Mouse (Mus musculus) hindbrain, embryonic 12.5 days (tissue): Measurements from ENCODE around the gene Adat3. TPM values are rescaled to one million over a fixed set of nuclear protein-coding genes. Genes with fewer than 3 reads are reported as not detected.

Experiments used
- ATAC-seq: fragments of 200-750 bp; cut with Nextera tagmentation; 2 replicates; pipeline ENCODE4 v1.8.0; 2017; ENCODE audit warnings: moderate TSS enrichment; ENCODE audit not compliant: low FRiP score
- H3K27ac ChIP-seq: fragments of 300-500 bp; sonication (generic); 2 replicates; pipeline ENCODE4 v1.5.1; 2016; ENCODE audit warnings: mild to moderate bottlenecking
- H3K27me3 ChIP-seq: fragments of 300-500 bp; sonication (generic); 2 replicates; pipeline ENCODE4 v1.6.1; 2016; ENCODE audit warnings: mild to moderate bottlenecking
- H3K36me3 ChIP-seq: fragments of 300-500 bp; sonication (generic); 2 replicates; pipeline ENCODE4 v1.6.1; 2016; ENCODE audit warnings: mild to moderate bottlenecking
- H3K4me1 ChIP-seq: fragments of 300-500 bp; sonication (generic); 2 replicates; pipeline ENCODE4 v1.6.1; 2016
- H3K4me2 ChIP-seq: fragments of 300-500 bp; sonication (generic); replicated peaks from 2 replicates; pipeline ENCODE4 v1.6.1; 2016; ENCODE audit warnings: mild to moderate bottlenecking
- H3K4me3 ChIP-seq: fragments of 300-500 bp; sonication (generic); 2 replicates; pipeline ENCODE4 v1.5.1; 2016; ENCODE audit warnings: mild to moderate bottlenecking
- H3K9ac ChIP-seq: fragments of 300-500 bp; sonication (generic); 2 replicates; pipeline ENCODE4 v1.6.1; 2016; ENCODE audit warnings: mild to moderate bottlenecking, moderate library complexity
- H3K9me3 ChIP-seq: fragments of 300-500 bp; sonication (generic); replicated peaks from 2 replicates; pipeline ENCODE4 v1.6.1; 2016; ENCODE audit warnings: mild to moderate bottlenecking
- WGBS: fragments of 180-500 bp; shearing (Covaris S2); methylation state at CpG from one replicate; pipeline ENCODE4 v1.1.7; 2016; 5-methylcytosine and 5-hydroxymethylcytosine counted together
- polyA plus RNA-seq: library from polyadenylated mRNA; unstranded; fragments of >200 nt; fragmentation: Nextera tagmentation; extraction: Ambion mirVana; gene quantifications from 2 replicates; pipeline ENCODE4 v1.2.1, GENCODE M21; 2016

The Adat3 gene
- polyA plus RNA-seq: 4.8 and 5.5 TPM in 2 replicates

GRCm38 (mm10) chr10:80602698-80603325 lies at the start of gene Adat3, which contains the start of gene Scamp4:
Adat3 (plus strand) TSS chr10:80602880.
Scamp4 (plus strand) TSS chr10:80602872.
- Histone ChIP-seq H3K4me3 (peak within 1 kb of the TSS; percentile 60), H3K36me3 (peaks cover 17% of the 10 kb centered on the region), H3K9me3 (no peaks in the 10 kb centered on the region), H3K4me2 (peak within 1 kb of the TSS; percentile 95), H3K9ac (peak within 1 kb of the TSS; percentile 71), H3K27ac (peak within 1 kb of the TSS; percentile 82), H3K4me1 (peaks cover 20% of the 10 kb centered on the region), H3K27me3 (no peaks in the 10 kb centered on the region)
- ATAC-seq: peak; percentile 95
- WGBS: under 1% methylated on average over 54 of the region's 54 CpGs

GRCm38 (mm10) chr10:80553575-80553974 lies 49.1 kb upstream of the Adat3 start:
- Histone ChIP-seq H3K4me3 (no peak overlapping the region), H3K36me3 (peaks cover 22% of the 10 kb centered on the region), H3K27me3 (no peaks in the 10 kb centered on the region), H3K27ac (no peak overlapping the region), H3K4me2 (no peak overlapping the region), H3K4me1 (peaks cover 16% of the 10 kb centered on the region), H3K9me3 (no peaks in the 10 kb centered on the region), H3K9ac (no peak overlapping the region)
- no peak for ATAC-seq
- WGBS: 92% methylated on average over 8 of the region's 8 CpGs

- no peak overlapping the region for H3K4me2 ChIP-seq
- H3K4me3 ChIP-seq: no peak overlapping the region
- no peak overlapping the region for H3K9ac ChIP-seq
- peaks cover 13% of the 10 kb centered on the region for H3K4me1 ChIP-seq
- H3K36me3 ChIP-seq: peaks cover 18% of the 10 kb centered on the region
- H3K27ac ChIP-seq: no peak overlapping the region
- 87% methylated on average over 6 of the region's 6 CpGs for WGBS
- no peaks in the 10 kb centered on the region for H3K27me3 ChIP-seq
- H3K9me3 ChIP-seq: no peaks in the 10 kb centered on the region
- ATAC-seq: no peak
Measured at GRCm38 (mm10) chr10:80553997-80554396, 48.7 kb upstream of the Adat3 start.

GRCm38 (mm10) chr10:80557346-80557965 lies 45.2 kb upstream of the Adat3 start:
- Histone ChIP-seq H3K27ac (no peak overlapping the region), H3K9ac (peak overlapping the region; percentile 23), H3K4me3 (no peak overlapping the region), H3K4me2 (peak overlapping the region; percentile 15; the same call in 1 of the 2 replicates), H3K9me3 (no peaks in the 10 kb centered on the region), H3K36me3 (no peaks in the 10 kb centered on the region), H3K4me1 (peaks cover 34% of the 10 kb centered on the region), H3K27me3 (no peaks in the 10 kb centered on the region)
- 38% methylated on average over 5 of the region's 5 CpGs for WGBS
- no peak for ATAC-seq

GRCm38 (mm10) chr10:80559431-80559830 lies 43.2 kb upstream of the Adat3 start:
- WGBS: 84% methylated on average over 7 of the region's 7 CpGs
- H3K4me3 ChIP-seq: no peak overlapping the region
- no peaks in the 10 kb centered on the region for H3K36me3 ChIP-seq
- no peak overlapping the region for H3K9ac ChIP-seq
- H3K9me3 ChIP-seq: no peaks in the 10 kb centered on the region
- H3K27ac ChIP-seq: no peak overlapping the region
- peaks cover 40% of the 10 kb centered on the region for H3K4me1 ChIP-seq
- no peaks in the 10 kb centered on the region for H3K27me3 ChIP-seq
- no peak overlapping the region; the same call in 1 of the 2 replicates for H3K4me2 ChIP-seq
- no peak for ATAC-seq

- Histone ChIP-seq H3K4me1 (peaks cover 40% of the 10 kb centered on the region), H3K27me3 (no peaks in the 10 kb centered on the region), H3K9me3 (no peaks in the 10 kb centered on the region), H3K4me3 (peak overlapping the region; percentile 98), H3K27ac (no peak overlapping the region), H3K9ac (peak overlapping the region; percentile 94), H3K36me3 (no peaks in the 10 kb centered on the region), H3K4me2 (peak overlapping the region; percentile 94)
- 2% methylated on average over 13 of the region's 13 CpGs for WGBS
- no peak for ATAC-seq
Measured at GRCm38 (mm10) chr10:80560621-80561020, 42.1 kb upstream of the Adat3 start.

GRCm38 (mm10) chr10:80561116-80561944 lies 41.4 kb upstream of the Adat3 start, which contains the start of gene Rexo1:
Rexo1 (minus strand) TSS chr10:80561560.
- H3K9ac ChIP-seq: peak within 1 kb of the TSS; percentile 94
- H3K4me1 ChIP-seq: peaks cover 47% of the 10 kb centered on the region
- H3K4me2 ChIP-seq: peak within 1 kb of the TSS; percentile 94
- no peaks in the 10 kb centered on the region for H3K9me3 ChIP-seq
- peak within 1 kb of the TSS; percentile 91 for H3K27ac ChIP-seq
- WGBS: under 1% methylated on average over 72 of the region's 72 CpGs
- H3K4me3 ChIP-seq: peak within 1 kb of the TSS; percentile 98
- H3K27me3 ChIP-seq: no peaks in the 10 kb centered on the region
- no peaks in the 10 kb centered on the region for H3K36me3 ChIP-seq
- peak; percentile 80 for ATAC-seq

- 21% methylated on average over 17 of the region's 17 CpGs for WGBS
- Histone ChIP-seq H3K4me3 (peak overlapping the region; percentile 15; the same call in 1 of the 2 replicates), H3K9me3 (no peaks in the 10 kb centered on the region), H3K27ac (peak overlapping the region; percentile 84), H3K9ac (peak overlapping the region; percentile 32; the same call in 1 of the 2 replicates), H3K36me3 (peaks cover 11% of the 10 kb centered on the region), H3K4me2 (peak overlapping the region; percentile 39), H3K27me3 (no peaks in the 10 kb centered on the region), H3K4me1 (peaks cover 51% of the 10 kb centered on the region)
- ATAC-seq: peak; percentile 79
Measured at GRCm38 (mm10) chr10:80566375-80567092, 36.1 kb upstream of the Adat3 start.

- WGBS: 93% methylated on average over 29 of the region's 29 CpGs
- no peak overlapping the region for H3K4me2 ChIP-seq
- H3K4me1 ChIP-seq: peaks cover 54% of the 10 kb centered on the region
- peaks cover 11% of the 10 kb centered on the region for H3K36me3 ChIP-seq
- no peak for ATAC-seq
- H3K4me3 ChIP-seq: no peak overlapping the region
- H3K27me3 ChIP-seq: no peaks in the 10 kb centered on the region
- H3K27ac ChIP-seq: no peak overlapping the region
- H3K9me3 ChIP-seq: no peaks in the 10 kb centered on the region
- 0 out of 2 replicates have a peak overlapping the region, but pooled peaks have one; percentile 8 for H3K9ac ChIP-seq
Measured at GRCm38 (mm10) chr10:80568876-80569275, 33.8 kb upstream of the Adat3 start.

GRCm38 (mm10) chr10:80569664-80570066 lies 33.0 kb upstream of the Adat3 start:
- H3K9ac ChIP-seq: no peak overlapping the region
- peak overlapping the region; percentile 13; the same call in 1 of the 2 replicates for H3K4me2 ChIP-seq
- H3K4me3 ChIP-seq: no peak overlapping the region
- no peak for ATAC-seq
- H3K4me1 ChIP-seq: peaks cover 62% of the 10 kb centered on the region
- peaks cover 11% of the 10 kb centered on the region for H3K36me3 ChIP-seq
- 46% methylated on average over 10 of the region's 10 CpGs for WGBS
- no peaks in the 10 kb centered on the region for H3K9me3 ChIP-seq
- H3K27me3 ChIP-seq: no peaks in the 10 kb centered on the region
- peak overlapping the region; percentile 40; the same call in 1 of the 2 replicates for H3K27ac ChIP-seq

- Histone ChIP-seq H3K27ac (no peak overlapping the region), H3K9me3 (no peaks in the 10 kb centered on the region), H3K36me3 (peaks cover 11% of the 10 kb centered on the region), H3K4me1 (peaks cover 69% of the 10 kb centered on the region), H3K27me3 (no peaks in the 10 kb centered on the region), H3K4me2 (peak overlapping the region; percentile 46), H3K4me3 (0 out of 2 replicates have a peak overlapping the region, but pooled peaks have one; percentile 8), H3K9ac (peak overlapping the region; percentile 64; the same call in 1 of the 2 replicates)
- ATAC-seq: no peak
- WGBS: 89% methylated on average over 10 of the region's 10 CpGs
Measured at GRCm38 (mm10) chr10:80570419-80570818, 32.3 kb upstream of the Adat3 start.
